Mouse (Mus musculus) kidney, postnatal 0 days (tissue): ENCODE data around the gene Extl1. TPM values are rescaled to one million over a fixed set of nuclear protein-coding genes. Genes with fewer than 3 reads are reported as not detected.
A peak's percentile ranks its signal among the peaks of the same experiment; 100 is the strongest.
"Not testable (repeated sequence)": the region's sequence is repeated elsewhere in the genome, so short reads cannot be mapped to it uniquely, and the experiment has no call there.

Experiments used
- ATAC-seq: fragments of 200-750 bp; cut with Nextera tagmentation; replicated peaks from 2 replicates; pipeline ENCODE4 v1.8.0; 2017; ENCODE audit warnings: low read depth, moderate number of reproducible peaks, moderate TSS enrichment, moderate library complexity; ENCODE audit not compliant: low FRiP score
- DNase-seq: peaks from one replicate; pipeline ENCODE4 v3.0.0-alpha.2; 2016; ENCODE audit warnings: low spot score
- H3K27ac ChIP-seq: fragments of 300-500 bp; sonication (generic); 2 replicates; pipeline ENCODE4 v1.5.1; 2014; ENCODE audit warnings: mild to moderate bottlenecking
- H3K27me3 ChIP-seq: fragments of 300-500 bp; sonication (generic); 2 replicates; pipeline ENCODE4 v1.6.1; 2014; ENCODE audit warnings: low read length, mixed read lengths; ENCODE audit not compliant: insufficient read depth
- H3K36me3 ChIP-seq: fragments of 300-500 bp; sonication (generic); 2 replicates; pipeline ENCODE4 v1.6.1; 2014; ENCODE audit warnings: low read length, mixed read lengths; ENCODE audit not compliant: insufficient read depth
- H3K4me1 ChIP-seq: fragments of 300-500 bp; sonication (generic); replicated peaks from 2 replicates; pipeline ENCODE4 v1.6.1; 2014; ENCODE audit warnings: antibody characterized with exemption, low read length, mixed read lengths; ENCODE audit not compliant: insufficient read depth
- H3K4me2 ChIP-seq: fragments of 300-500 bp; sonication (generic); 2 replicates; pipeline ENCODE4 v1.6.1; 2014; ENCODE audit warnings: mild to moderate bottlenecking, low read length, moderate library complexity, mixed read lengths
- H3K4me3 ChIP-seq: fragments of 300-500 bp; sonication (generic); replicated peaks from 2 replicates; pipeline ENCODE4 v1.5.1; 2014; ENCODE audit warnings: low read depth, low read length
- H3K9ac ChIP-seq: fragments of 300-500 bp; sonication (generic); 2 replicates; pipeline ENCODE4 v1.6.1; 2014; ENCODE audit warnings: low read depth, low read length
- H3K9me3 ChIP-seq: fragments of 300-500 bp; sonication (generic); replicated peaks from 2 replicates; pipeline ENCODE4 v1.6.1; 2016; ENCODE audit warnings: low read length, inconsistent platforms, mixed read lengths
- CTCF ChIP-seq: IDR thresholded peaks from 2 replicates; pipeline ENCODE4 v1.5.1; 2016; ENCODE audit warnings: antibody characterized with exemption, low read depth, mild to moderate bottlenecking, moderate library complexity
- WGBS: fragments of 180-500 bp; shearing (Covaris S2); extraction: QIAGEN DNeasy Blood & Tissue Kit; methylation state at CpG from one replicate; pipeline ENCODE4 v1.1.7; 2014; 5-methylcytosine and 5-hydroxymethylcytosine counted together
- polyA plus RNA-seq: library from polyadenylated mRNA; unstranded; fragments of >200 nt; fragmentation: Nextera tagmentation; extraction: Ambion mirVana; gene quantifications from 2 replicates; pipeline ENCODE4 v1.2.1, GENCODE M21; 2015

Gene Extl1
- polyA plus RNA-seq, 1 experiment from 2014 or later = 0.86 TPM

DNA sequence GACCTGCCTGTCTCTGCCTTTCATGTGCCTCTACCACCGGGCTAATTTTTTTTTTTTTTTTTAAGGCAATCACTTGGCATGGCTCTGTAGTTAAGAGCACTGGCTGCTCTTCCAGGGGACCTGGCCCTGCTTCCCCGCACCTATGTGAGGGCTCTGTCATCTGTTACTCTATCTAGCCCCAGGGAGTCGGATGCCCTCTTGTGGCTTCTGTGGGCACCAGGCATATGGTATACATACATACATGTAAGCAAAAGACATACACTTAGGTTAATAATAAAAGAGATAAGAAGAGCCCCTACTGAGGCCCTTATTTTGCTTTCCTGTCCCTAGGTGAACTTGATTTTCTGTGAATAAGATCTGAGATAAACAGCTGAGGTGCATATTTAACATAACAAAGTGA, 39.0 kb downstream of the Extl1 start:
- H3K9me3 ChIP-seq = no peaks in the 10 kb centered on the region
- 57% methylated on average over 3 of the region's 3 CpGs for WGBS
- no peak for DNase-seq
- no peak overlapping the region for H3K4me2 ChIP-seq
- no peak overlapping the region for H3K4me3 ChIP-seq
- no peak for ATAC-seq
- peaks cover 6% of the 10 kb centered on the region for H3K4me1 ChIP-seq
- TF ChIP-seq CTCF = peak; percentile 21; the same call in 1 of the 2 replicates
- H3K36me3 ChIP-seq = no peaks in the 10 kb centered on the region
- no peak overlapping the region for H3K27ac ChIP-seq
- 0 out of 2 replicates have a peak, but pooled peaks cover 16% of the 10 kb centered on the region for H3K27me3 ChIP-seq
- H3K9ac ChIP-seq = no peak overlapping the region

DNA sequence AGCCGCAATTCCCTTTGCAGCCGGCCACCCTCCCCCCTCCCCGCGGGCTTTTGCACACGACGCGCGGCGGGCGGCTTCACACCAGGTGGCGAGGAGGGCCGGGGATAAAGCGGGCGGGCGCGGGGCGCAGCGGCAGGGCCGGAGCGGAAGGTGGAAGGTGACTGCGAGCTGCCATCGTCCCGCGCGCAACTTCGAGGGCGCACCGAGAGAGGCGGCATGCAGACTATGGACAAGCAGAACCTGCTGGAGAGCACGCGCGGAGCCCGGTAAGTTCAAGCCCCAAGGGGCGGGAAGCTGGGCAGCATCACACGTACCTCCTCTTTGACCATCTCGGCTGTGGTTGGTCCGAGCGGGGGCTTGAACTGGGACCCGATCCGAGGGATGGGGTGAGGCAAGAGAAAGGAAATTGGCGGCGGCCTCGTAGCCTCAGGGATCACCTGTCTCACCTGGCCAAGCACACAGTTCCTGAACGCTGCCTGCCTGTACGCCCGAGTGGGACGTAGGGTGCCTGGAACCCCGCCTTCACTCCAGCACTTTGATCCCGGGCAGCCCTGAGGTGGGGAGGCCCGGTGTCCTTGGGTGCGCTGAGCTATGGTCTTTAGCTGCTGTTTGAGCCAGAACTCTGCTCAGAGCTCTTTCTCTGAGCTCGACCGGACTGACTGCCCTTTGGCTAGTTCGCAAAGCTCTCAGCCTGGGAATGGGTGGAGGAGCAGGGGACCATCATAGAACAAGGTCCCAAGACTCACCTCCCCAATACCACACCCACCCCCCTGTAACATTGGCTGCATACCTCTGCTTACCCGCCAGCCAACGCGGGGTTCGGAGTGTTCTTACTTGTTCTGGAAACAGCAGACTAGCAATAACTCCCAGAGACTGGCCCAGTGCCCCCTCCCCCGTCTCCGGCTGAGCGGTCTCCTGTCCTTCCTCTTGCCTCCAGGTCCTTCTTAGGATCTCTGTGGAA, 40.3 kb downstream of the Extl1 start, which contains the start of gene Slc30a2:
Gene Slc30a2 (plus strand): TSS at position 111 of the 961 bp plus-strand sequence.
- Histone ChIP-seq H3K27me3 (0 out of 2 replicates have a peak, but pooled peaks cover 16% of the 10 kb centered on the region), H3K36me3 (no peaks in the 10 kb centered on the region)
- ATAC-seq = peak; percentile 77

DNA sequence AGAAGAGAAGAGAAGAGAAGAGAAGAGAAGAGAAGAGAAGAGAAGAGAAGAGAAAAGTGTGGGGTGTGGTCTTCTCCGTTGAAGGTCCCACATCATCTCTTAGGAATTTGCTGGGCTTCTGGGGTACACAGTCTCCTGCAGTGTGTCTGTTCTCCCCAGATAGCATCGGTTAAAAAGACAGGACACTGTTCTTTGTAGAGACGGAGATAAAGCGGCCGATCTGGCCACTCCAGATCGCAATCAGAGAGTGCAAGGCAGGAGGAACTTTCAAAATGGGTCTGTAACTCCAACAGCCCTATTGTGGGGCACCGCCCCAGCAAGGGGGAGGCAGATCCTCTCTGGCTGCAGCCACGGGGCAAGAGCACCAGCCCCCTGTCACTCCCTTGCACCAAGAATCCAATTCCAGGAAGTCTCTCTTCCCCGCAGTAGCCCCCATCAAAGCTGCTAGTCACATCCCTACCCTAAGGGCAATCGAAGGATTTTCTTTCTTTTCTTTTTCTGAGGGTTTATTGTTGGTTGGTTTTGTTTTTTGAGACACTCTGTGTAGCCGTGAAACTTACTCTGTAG, 41.4 kb downstream of the Extl1 start:
- Histone ChIP-seq H3K27ac (no peak overlapping the region), H3K4me3 (no peak overlapping the region), H3K4me2 (no peak overlapping the region), H3K36me3 (no peaks in the 10 kb centered on the region), H3K4me1 (peaks cover 6% of the 10 kb centered on the region), H3K9me3 (no peaks in the 10 kb centered on the region), H3K9ac (no peak overlapping the region), H3K27me3 (0 out of 2 replicates have a peak, but pooled peaks cover 16% of the 10 kb centered on the region)
- DNase-seq (no peak), ATAC-seq (no peak)
- WGBS = 42% methylated on average over 11 of the region's 11 CpGs
- no peak for TF ChIP-seq CTCF

More for the DNA sequence above, 40.3 kb downstream of the Extl1 start, which contains the start of gene Slc30a2:
- DNase-seq = no peak
- peak within 1 kb of the TSS; percentile 27; the same call in 1 of the 2 replicates for H3K9ac ChIP-seq
- peaks cover 6% of the 10 kb centered on the region for H3K4me1 ChIP-seq
- TF ChIP-seq CTCF = no peak
- peak within 1 kb of the TSS; percentile 49 for H3K4me2 ChIP-seq
- no peaks in the 10 kb centered on the region for H3K9me3 ChIP-seq
- H3K4me3 ChIP-seq = peak within 1 kb of the TSS; percentile 22
- no peak within 1 kb of the TSS for H3K27ac ChIP-seq
- 3% methylated on average over 61 of the region's 61 CpGs for WGBS

DNA sequence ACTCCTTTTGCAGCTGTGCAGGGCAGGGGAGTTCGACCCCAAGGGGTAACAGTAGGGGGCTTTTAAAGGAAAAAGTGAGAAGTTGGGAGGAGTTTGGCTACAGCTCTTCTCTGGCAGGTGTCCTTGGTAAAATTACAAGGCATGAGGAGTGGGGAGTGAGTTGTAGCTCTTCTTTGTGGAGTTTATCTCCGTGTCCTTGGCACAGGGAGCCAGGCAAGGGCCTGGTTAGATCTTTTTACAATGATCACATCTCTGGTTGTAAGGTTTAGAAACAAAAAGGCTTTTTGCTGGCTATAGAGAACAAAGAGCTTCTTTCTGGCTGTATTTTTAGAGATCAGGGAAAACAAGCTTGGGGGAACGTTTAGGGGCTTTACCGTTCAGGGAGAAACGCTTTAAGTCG, 42.4 kb downstream of the Extl1 start:
- H3K4me2 ChIP-seq, H3K9me3 ChIP-seq, H3K4me1 ChIP-seq, DNase-seq, H3K9ac ChIP-seq, H3K27ac ChIP-seq, ATAC-seq, H3K4me3 ChIP-seq, H3K36me3 ChIP-seq: not testable (repeated sequence)
- 71% methylated on average over 6 of the region's 6 CpGs for WGBS
- H3K27me3 ChIP-seq = 0 out of 2 replicates have a peak, but pooled peaks cover 16% of the 10 kb centered on the region

DNA sequence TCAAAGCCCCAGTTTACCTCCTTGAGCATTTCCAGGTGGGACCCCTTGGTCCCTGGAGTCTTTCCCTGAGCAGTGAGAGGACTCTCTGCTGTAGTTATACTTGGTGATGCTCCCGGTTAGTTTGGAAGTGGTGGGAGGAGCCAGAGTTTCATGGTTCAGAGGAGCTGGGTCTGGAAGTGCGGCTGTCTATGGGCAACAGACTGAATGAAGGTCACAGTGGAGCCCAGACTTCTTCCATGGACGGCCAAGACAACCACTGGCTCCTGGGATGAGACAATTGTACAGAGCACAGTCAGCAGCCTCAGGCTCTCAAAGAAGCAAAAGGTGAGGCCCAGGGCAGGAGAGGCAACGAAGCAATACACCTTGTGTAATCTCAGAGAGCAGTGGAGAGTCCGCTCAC, 53.4 kb downstream of the Extl1 start:
- 49% methylated on average over 5 of the region's 5 CpGs for WGBS
- no peak for TF ChIP-seq CTCF
- Histone ChIP-seq H3K4me3 (no peak overlapping the region), H3K27me3 (no peaks in the 10 kb centered on the region), H3K27ac (peak overlapping the region; percentile 71), H3K9me3 (no peaks in the 10 kb centered on the region), H3K9ac (no peak overlapping the region), H3K4me1 (0 out of 2 replicates have a peak, but pooled peaks cover 3% of the 10 kb centered on the region), H3K36me3 (no peaks in the 10 kb centered on the region), H3K4me2 (no peak overlapping the region)
- DNase-seq (no peak), ATAC-seq (peak; percentile 59; the same call in 1 of the 2 replicates)

DNA sequence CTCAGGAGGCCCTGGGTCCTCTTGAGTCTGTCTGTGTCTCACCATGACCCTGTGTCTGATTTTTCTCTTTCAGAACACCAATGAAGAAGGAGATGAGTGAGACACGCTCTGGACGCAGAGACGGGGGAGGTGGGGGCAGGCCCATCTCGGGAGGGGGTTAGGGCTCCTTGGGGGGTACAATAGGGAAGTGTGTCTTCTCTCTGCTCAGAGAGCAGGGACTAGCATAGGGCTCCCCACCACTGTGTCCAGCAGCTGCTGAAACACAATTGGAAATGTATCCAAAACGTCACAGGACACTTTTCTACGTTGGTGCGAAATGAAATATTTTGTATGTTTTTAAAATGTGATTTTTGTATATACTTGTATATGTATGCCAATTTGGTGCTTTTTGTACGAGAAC, 54.8 kb downstream of the Extl1 start:
- no peak overlapping the region for H3K9ac ChIP-seq
- H3K27ac ChIP-seq = no peak overlapping the region
- DNase-seq = no peak
- H3K4me1 ChIP-seq = 0 out of 2 replicates have a peak, but pooled peaks cover 3% of the 10 kb centered on the region
- ATAC-seq = no peak
- no peaks in the 10 kb centered on the region for H3K27me3 ChIP-seq
- no peak overlapping the region for H3K4me2 ChIP-seq
- WGBS = 86% methylated on average over 8 of the region's 8 CpGs
- H3K4me3 ChIP-seq = no peak overlapping the region
- H3K9me3 ChIP-seq = no peaks in the 10 kb centered on the region
- TF ChIP-seq CTCF = no peak
- no peaks in the 10 kb centered on the region for H3K36me3 ChIP-seq
